Mouse (Mus musculus): ENCODE data around the gene Gpr19. TPM values are rescaled to one million over a fixed set of nuclear protein-coding genes. Genes with fewer than 3 reads are reported as not detected.

Gpr19 gene
- total RNA-seq, 2 experiments from 2014 or later = 3.2 to 4.0 TPM

GRCm38 (mm10) chr6:134923670-134924069, 25.3 kb upstream of the Gpr19 start:
- no peak for DNase-seq

DNA sequence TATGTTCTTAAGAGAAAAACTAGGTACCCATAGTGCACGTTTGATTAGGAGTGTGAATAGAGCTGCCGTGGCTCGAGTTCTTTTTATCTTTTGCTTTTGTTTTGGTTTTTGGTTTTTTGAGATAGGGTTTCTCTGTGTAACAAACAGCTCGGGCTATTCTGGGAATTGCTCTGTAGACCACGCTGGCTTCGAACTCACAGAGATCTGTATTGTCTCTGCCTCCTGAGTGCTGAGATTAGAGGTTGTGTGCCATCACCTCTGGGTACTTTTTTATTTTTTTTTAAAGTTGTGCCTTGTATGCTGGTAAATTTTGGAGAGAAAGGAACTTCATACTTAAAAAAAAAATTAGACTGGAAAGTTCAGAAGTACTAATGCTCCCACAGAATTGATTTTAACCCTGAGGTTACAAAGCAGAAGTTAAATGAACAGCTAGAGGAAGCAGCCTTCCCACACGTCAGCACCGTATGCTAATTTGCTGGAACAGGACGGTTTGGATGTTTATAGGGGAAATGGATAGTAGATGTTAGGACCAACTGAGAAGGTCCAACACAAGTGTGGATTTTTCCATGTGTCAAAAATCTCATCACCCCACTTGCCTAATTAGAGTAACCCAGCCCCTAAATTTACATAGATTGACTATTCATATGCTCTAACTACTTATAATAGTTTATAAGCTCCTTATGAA, 24.3 kb upstream of the Gpr19 start:
- DNase-seq = no peak

DNA sequence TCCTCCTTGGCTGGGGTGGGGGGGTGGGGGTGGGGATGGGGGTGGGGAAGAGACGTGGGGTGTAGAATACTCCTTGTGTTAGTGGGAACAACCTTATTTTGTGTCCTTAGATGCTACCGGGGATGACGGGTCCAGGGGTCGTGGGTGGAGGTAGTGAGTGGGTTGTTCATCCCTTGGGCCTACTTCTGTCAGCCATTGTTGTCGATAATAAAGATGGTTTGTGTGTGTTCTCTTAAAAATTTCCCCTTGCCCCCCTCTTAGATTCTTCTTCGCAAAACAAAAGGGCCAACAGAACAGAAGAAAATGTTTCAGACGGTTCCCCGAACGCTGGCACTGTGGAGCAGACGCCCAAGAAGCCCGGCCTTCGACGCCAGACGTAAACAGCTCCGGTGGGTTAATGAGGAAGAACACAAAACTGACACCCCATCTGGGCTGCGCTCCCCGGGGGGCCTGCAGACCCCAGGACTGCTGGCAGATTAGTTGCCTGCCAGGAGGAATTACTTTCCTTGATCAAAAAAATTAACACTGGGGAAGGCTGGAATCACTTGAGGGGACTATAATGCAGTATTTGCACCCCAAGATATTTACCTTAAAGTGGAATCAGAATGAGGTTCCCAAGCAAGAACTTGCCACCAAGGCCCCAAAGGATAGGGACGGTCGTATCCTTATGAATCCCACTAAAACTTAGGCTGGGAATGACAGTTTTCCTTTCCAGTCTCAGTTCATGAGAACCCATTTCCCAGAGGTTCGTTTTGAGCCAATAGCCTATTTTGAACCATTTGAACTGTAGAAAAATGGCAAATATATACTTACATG, 23.5 kb upstream of the Gpr19 start:
- no peak for DNase-seq

- peak; percentile 50 for DNase-seq
Measured at GRCm38 (mm10) chr6:134921014-134921694, 22.8 kb upstream of the Gpr19 start.

- DNase-seq = peak; percentile 92
Measured at GRCm38 (mm10) chr6:134920190-134921013, 22.0 kb upstream of the Gpr19 start, which contains the start of gene Cdkn1b. Gene Cdkn1b, plus strand, starts transcription at chr6:134920401.

- no peak for DNase-seq
Measured at GRCm38 (mm10) chr6:134919511-134920189, 21.3 kb upstream of the Gpr19 start.

DNA sequence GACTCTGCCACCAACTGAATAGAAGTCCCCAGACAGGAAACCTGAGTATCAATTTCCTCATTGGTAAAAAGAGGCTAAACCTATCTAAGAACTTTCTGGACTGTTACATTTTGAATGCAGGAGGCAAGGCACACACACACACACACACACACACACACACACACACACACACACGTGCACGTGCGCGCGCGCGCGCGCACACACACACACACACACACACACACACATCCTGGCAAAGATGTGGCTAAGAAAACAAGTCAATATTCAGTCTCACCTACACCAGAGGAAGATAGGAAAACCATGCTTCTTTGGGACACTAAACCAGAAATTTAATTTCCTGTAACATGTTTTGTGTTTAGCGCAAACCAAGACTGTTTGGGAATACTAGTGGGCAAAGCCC, 20.4 kb upstream of the Gpr19 start:
- no peak for DNase-seq

GRCm38 (mm10) chr6:134917087-134917486, 18.7 kb upstream of the Gpr19 start:
- DNase-seq = peak; percentile 62

DNA sequence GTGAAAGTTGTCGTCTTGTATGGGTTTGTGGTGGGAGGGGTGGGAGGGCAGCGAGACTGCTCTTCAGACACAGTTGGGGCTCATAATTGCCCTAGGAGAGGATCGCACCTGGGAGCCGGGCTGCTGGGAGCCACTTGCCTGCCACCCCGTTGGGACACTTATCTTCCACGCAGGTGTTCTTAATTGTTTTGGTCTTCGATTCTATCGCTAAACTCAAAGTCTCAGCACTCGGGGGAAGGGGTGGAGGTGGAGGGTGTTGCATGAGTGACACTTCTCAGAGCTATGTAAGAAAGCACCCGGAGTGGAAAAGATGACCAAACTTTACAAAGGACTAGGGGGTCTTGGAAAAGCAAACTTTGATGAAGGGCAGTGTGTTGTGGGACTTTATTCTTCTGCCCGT, 18.3 kb upstream of the Gpr19 start:
- DNase-seq = peak; percentile 19

GRCm38 (mm10) chr6:134914523-134914922, 16.1 kb upstream of the Gpr19 start:
- DNase-seq = no peak

DNA sequence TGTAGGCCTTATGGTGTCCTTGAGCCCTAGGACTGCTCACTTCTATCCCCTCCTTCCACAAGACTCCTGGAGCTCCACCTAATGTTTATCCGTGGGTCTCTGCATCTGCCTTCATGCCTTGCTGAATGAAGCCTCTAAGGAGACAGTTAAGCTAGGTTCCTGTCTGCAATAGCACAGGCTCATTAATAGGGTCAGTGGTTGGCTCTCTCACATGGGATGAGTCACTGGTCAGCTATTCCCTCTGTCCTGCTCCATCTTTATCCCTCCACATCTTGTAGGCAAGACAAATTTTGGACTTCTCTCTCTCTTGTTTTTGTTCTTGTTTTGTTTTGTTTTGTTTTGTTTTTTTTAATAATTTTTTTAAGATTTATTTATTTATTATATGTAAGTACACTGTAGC, 7.4 kb upstream of the Gpr19 start:
- DNase-seq = no peak

- no peak for DNase-seq
Measured at GRCm38 (mm10) chr6:134903891-134904884, 5.8 kb upstream of the Gpr19 start.

- DNase-seq = no peak
Measured at GRCm38 (mm10) chr6:134903368-134903767, 5.0 kb upstream of the Gpr19 start.

GRCm38 (mm10) chr6:134897443-134898094, 809 bp downstream of the Gpr19 start:
- DNase-seq = peak; percentile 96

GRCm38 (mm10) chr6:134896570-134897436, 1.6 kb downstream of the Gpr19 start:
- DNase-seq = no peak

GRCm38 (mm10) chr6:134890436-134890835, 7.9 kb downstream of the Gpr19 start:
- DNase-seq = no peak

- DNase-seq = no peak
Measured at GRCm38 (mm10) chr6:134889763-134890162, 8.6 kb downstream of the Gpr19 start.

DNA sequence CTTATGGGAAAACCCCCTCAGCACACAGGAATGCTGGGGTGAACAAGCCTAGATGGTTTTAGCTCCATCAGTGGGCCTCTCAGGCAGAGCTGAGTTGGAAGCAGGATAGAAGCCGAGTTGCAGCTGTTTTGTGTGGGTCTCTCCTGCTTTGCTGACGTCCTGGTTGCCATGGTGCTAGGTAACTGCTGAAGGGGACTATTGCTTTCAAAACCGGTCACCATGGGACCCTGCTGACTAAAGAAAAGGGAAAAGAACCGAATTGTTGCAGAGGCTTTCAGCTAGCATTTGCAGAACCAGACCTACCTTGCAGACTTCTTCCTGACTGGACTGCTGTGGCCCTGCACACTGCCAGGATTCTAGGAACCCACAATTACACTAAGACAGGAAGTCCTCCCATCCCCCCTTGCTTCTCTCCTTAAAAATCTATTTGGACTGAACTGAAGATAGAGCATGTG, 9.8 kb downstream of the Gpr19 start:
- DNase-seq = no peak

All from gastrocnemius, postnatal 25 days (tissue).